Comparison of ENCODE assay signal across 8 mouse cellular contexts in genomic region chr12:8973820-8974465, GRCm38 (mm10). TPM values are rescaled to one million over a fixed set of nuclear protein-coding genes. Genes with fewer than 3 reads are reported as not detected.
DNase-seq lines count a peak whose midpoint lies in the region; ATAC-seq and TF ChIP-seq lines count a peak whose summit lies in the region.

Gene Wdr35 (plus strand): TSS chr12:8973892.

- H3K4me2 ChIP-seq in hindbrain, postnatal 0 days (ENCODE audit: low read depth, low read length): peak within 1 kb of the TSS; percentile 91

- TF ChIP-seq POLR2A in cortical plate, adult 2 months (IDR thresholded peaks at IDR 0.05; ENCODE audit: extremely low read depth, insufficient read depth, low read length): peak; percentile 85

- DNase-seq in adipocyte (ENCODE audit: low spot score): peak; percentile 87
- DNase-seq in gastrocnemius, adult 2 months: peak; percentile 96
- DNase-seq in hindbrain, postnatal 0 days (ENCODE audit: low spot score): peak; percentile 96
- DNase-seq in left cerebral cortex, adult 2 months (ENCODE audit: extremely low spot score in 1 of 2, low spot score in 2 of 2): peak; percentile 91 to 92
- DNase-seq in retina, postnatal 7 days (ENCODE audit: low read depth, low spot score): peak; percentile 78
- DNase-seq in urinary bladder, adult 18-20 months (ENCODE audit: low spot score in 2 of 2): peak; percentile 73 to 84

- under 1% methylated on average over 45 of the region's 45 CpGs for WGBS in hindbrain, postnatal 0 days
- under 1% methylated on average over 44 of the region's 45 CpGs for WGBS in macrophage (ENCODE audit: missing documents)

- H3K27me3 ChIP-seq in hindbrain, postnatal 0 days (ENCODE audit: insufficient read depth, low read length): no peaks in the 10 kb centered on the region

- H3K4me3 ChIP-seq in cortical plate, adult 2 months (ENCODE audit: insufficient read depth, low read length): peak within 1 kb of the TSS; percentile 59
- H3K4me3 ChIP-seq in gastrocnemius, adult 2 months: peak within 1 kb of the TSS; percentile 89
- H3K4me3 ChIP-seq in hindbrain, postnatal 0 days (ENCODE audit: low read length): peak within 1 kb of the TSS; percentile 82
- H3K4me3 ChIP-seq in left cerebral cortex, adult 2 months: peak within 1 kb of the TSS; percentile 89
- H3K4me3 ChIP-seq in macrophage (ENCODE audit: inconsistent target): peak within 1 kb of the TSS; percentile 47

- no peak within 1 kb of the TSS for H3K27ac ChIP-seq in cortical plate, adult 2 months (ENCODE audit: insufficient read depth, low read length)
- H3K27ac ChIP-seq in gastrocnemius, adult 2 months: peak within 1 kb of the TSS; percentile 93
- peak within 1 kb of the TSS; percentile 84 for H3K27ac ChIP-seq in hindbrain, postnatal 0 days
- H3K27ac ChIP-seq in left cerebral cortex, adult 2 months: peak within 1 kb of the TSS; percentile 84
- H3K27ac ChIP-seq in macrophage: no peak within 1 kb of the TSS

- peaks cover 5% of the 10 kb centered on the region for H3K36me3 ChIP-seq in hindbrain, postnatal 0 days (ENCODE audit: insufficient read depth, low read length)
- H3K36me3 ChIP-seq in macrophage (ENCODE audit: inconsistent target): no peaks in the 10 kb centered on the region

- H3K9me3 ChIP-seq in hindbrain, postnatal 0 days (ENCODE audit: low read length): no peaks in the 10 kb centered on the region

- peaks cover 7% of the 10 kb centered on the region for H3K4me1 ChIP-seq in cortical plate, adult 2 months (ENCODE audit: control insufficient read depth, insufficient read depth, low read length)
- no peaks in the 10 kb centered on the region for H3K4me1 ChIP-seq in hindbrain, postnatal 0 days (ENCODE audit: insufficient read depth, low read length)

- H3K79me2 ChIP-seq in macrophage (ENCODE audit: inconsistent target): no peaks in the 10 kb centered on the region

- peak; percentile 98 for ATAC-seq in hindbrain, postnatal 0 days

- intact Hi-C loops in gastrocnemius, adult 2 months (cut with DNase I): loop anchor here (2.0 kb wide), 1 partner anchor 51 kb away; no protein-coding TSS in a partner anchor
- intact Hi-C loops in left cerebral cortex, adult 2 months (cut with DNase I): loop anchor here (2.0 kb wide), 1 partner anchor 51 kb away; no protein-coding TSS in a partner anchor

- H3K9ac ChIP-seq in hindbrain, postnatal 0 days (replicated peaks; ENCODE audit: low read length): peak within 1 kb of the TSS; percentile 60

- TF ChIP-seq CTCF in cortical plate, adult 2 months (IDR thresholded peaks at IDR 0.05; ENCODE audit: extremely low read depth, insufficient read depth, low read length): no peak
- TF ChIP-seq CTCF in gastrocnemius, adult 2 months (IDR thresholded peaks at IDR 0.05): no peak
- peak; percentile 23; the same call in 1 of the 2 replicates for TF ChIP-seq CTCF in hindbrain, postnatal 0 days (IDR thresholded peaks at IDR 0.05; ENCODE audit: low read depth)
- no peak for TF ChIP-seq CTCF in left cerebral cortex, adult 2 months (IDR thresholded peaks at IDR 0.05)

RNA-seq across cellular contexts. Expression of gene Wdr35, which starts in this region (rescaled TPM):
- polyA plus RNA-seq in cortical plate, adult 2 months (2012; rRNA removed): 20.3 and 20.8 TPM in 2 replicates
- total RNA-seq in gastrocnemius, adult 2 months (2021): 10 to 100 TPM in 1 of 2 experiments, 1 to 10 TPM in 1; 8.8 to 11.8 TPM
- 13.2 and 16.4 TPM in 2 replicates for total RNA-seq in hindbrain, postnatal 0 days (2014; rRNA removed)
- polyA plus RNA-seq in hindbrain, postnatal 0 days (2015; fragmentation: Nextera tagmentation; extraction: Ambion mirVana): 19.8 and 20.3 TPM in 2 replicates
- 10 to 100 TPM; 43.2 to 45.0 TPM for total RNA-seq in left cerebral cortex, adult 2 months (2021)
- 10 to 100 TPM in 1 of 26 experiments, 1 to 10 TPM in 24, under 1 TPM in 1; 0.92 to 11.0 (median 6.7) TPM for total RNA-seq in macrophage (2018; cell fraction: chromatin; rRNA removed)
- 1 to 10 TPM in 22 of 26 experiments, under 1 TPM in 4; 0.89 to 2.2 (median 1.3) TPM for total RNA-seq in macrophage (2018; cell fraction: cytosol; rRNA removed)
- 1 to 10 TPM in 23 of 26 experiments, under 1 TPM in 3; 0.82 to 7.4 (median 2.6) TPM for total RNA-seq in macrophage (2018; cell fraction: nucleus; rRNA removed)
- polyA plus RNA-seq in macrophage (2018): 0.49 to 1.4 TPM (median 1.3 TPM) in 3 replicates

Comparison
In these comparisons a context has a peak if more than half of its experiments do, and no peak if none do; other contexts are left out.
1. H3K27ac ChIP-seq: peak in gastrocnemius, adult 2 months (single experiment), hindbrain, postnatal 0 days (single experiment) and left cerebral cortex, adult 2 months (single experiment); none in cortical plate, adult 2 months (single experiment) and macrophage (single experiment).
2. Peak in every context shown above with its lines, with median percentiles within 50 percentile points of each other: DNase-seq and H3K4me3 ChIP-seq.